In genomic region chr7:108589797-108590196, GRCm38 (mm10) we compare ENCODE assay signal across 24 mouse cellular contexts. TPM values are rescaled to one million over a fixed set of nuclear protein-coding genes. Genes with fewer than 3 reads are reported as not detected.
"Had no signal": no experiment of that assay in that cellular context is flagged by ENCODE, and none has a peak within 500 bp of the region (broad histone marks: within the 10 kb centered on the region; RNA-seq: fewer than 3 reads in every experiment).

No protein-coding gene starts in this region.

- H3K27ac ChIP-seq: neural tube, embryonic 12.5 days; neural tube, embryonic 13.5 days; neural tube, embryonic 15.5 days; stomach, embryonic 15.5 days had no signal

- H3K4me3 ChIP-seq: neural tube, embryonic 12.5 days; neural tube, embryonic 13.5 days; neural tube, embryonic 15.5 days; stomach, embryonic 15.5 days had no signal

- H3K4me1 ChIP-seq: neural tube, embryonic 12.5 days; neural tube, embryonic 13.5 days; neural tube, embryonic 15.5 days; stomach, embryonic 15.5 days had no signal

- H3K36me3 ChIP-seq: neural tube, embryonic 12.5 days; neural tube, embryonic 13.5 days; neural tube, embryonic 15.5 days; stomach, embryonic 15.5 days had no signal

- H3K4me2 ChIP-seq: neural tube, embryonic 12.5 days; neural tube, embryonic 13.5 days; neural tube, embryonic 15.5 days; stomach, embryonic 15.5 days had no signal

- H3K9me3 ChIP-seq: neural tube, embryonic 12.5 days; neural tube, embryonic 13.5 days; neural tube, embryonic 15.5 days; stomach, embryonic 15.5 days had no signal

- H3K9ac ChIP-seq: neural tube, embryonic 12.5 days; neural tube, embryonic 13.5 days; neural tube, embryonic 15.5 days; stomach, embryonic 15.5 days had no signal

- DNase-seq: retina, postnatal 1 day; right cerebral cortex, adult 18-20 months; right cerebral cortex, postnatal 14 days; right cerebral cortex, postnatal 25 days; right cerebral cortex, postnatal 4 days; spleen, adult 18-20 months; thymus, adult 18-20 months; thymus, adult 2 months; thymus, postnatal 14 days; thymus, postnatal 25 days; thymus, postnatal 36 days; thymus, postnatal 4 days had no signal

- H3K27me3 ChIP-seq: neural tube, embryonic 12.5 days; neural tube, embryonic 13.5 days; neural tube, embryonic 15.5 days; stomach, embryonic 15.5 days had no signal

RNA-seq across cellular contexts. Expression of gene Olfr506, which starts 20.8 kb away (rescaled TPM):
- total RNA-seq: neutrophil, adult 5-6 weeks had no signal
- polyA plus RNA-seq: neural tube, embryonic 12.5 days; neural tube, embryonic 14.5 days; neural tube, embryonic 15.5 days; small intestine, adult 2 months; spleen, adult 2 months; stomach, embryonic 15.5 days; stomach, embryonic 16.5 days; testis, adult 2 months; thymus, adult 2 months; thymus, postnatal 0 days; urinary bladder, adult 2 months had no signal

RNA-seq across cellular contexts. Expression of gene Olfr504, which starts 24.2 kb away (rescaled TPM):
- total RNA-seq: neutrophil, adult 5-6 weeks had no signal
- polyA plus RNA-seq: neural tube, embryonic 12.5 days; neural tube, embryonic 13.5 days; neural tube, embryonic 14.5 days; neural tube, embryonic 15.5 days; small intestine, adult 2 months; spleen, adult 2 months; stomach, embryonic 15.5 days; stomach, embryonic 16.5 days; testis, adult 2 months; thymus, adult 2 months; thymus, postnatal 0 days; urinary bladder, adult 2 months had no signal

RNA-seq across cellular contexts. Expression of gene Olfr507, which starts 31.8 kb away (rescaled TPM):
- total RNA-seq: neutrophil, adult 5-6 weeks had no signal
- polyA plus RNA-seq: neural tube, embryonic 12.5 days; neural tube, embryonic 13.5 days; neural tube, embryonic 14.5 days; neural tube, embryonic 15.5 days; small intestine, adult 2 months; spleen, adult 2 months; stomach, embryonic 15.5 days; stomach, embryonic 16.5 days; testis, adult 2 months; thymus, adult 2 months; thymus, postnatal 0 days; urinary bladder, adult 2 months had no signal

RNA-seq across cellular contexts. Expression of gene Olfr508, which starts 40.0 kb away (rescaled TPM):
- total RNA-seq: neutrophil, adult 5-6 weeks had no signal
- polyA plus RNA-seq: neural tube, embryonic 12.5 days; neural tube, embryonic 13.5 days; neural tube, embryonic 14.5 days; neural tube, embryonic 15.5 days; small intestine, adult 2 months; spleen, adult 2 months; stomach, embryonic 15.5 days; stomach, embryonic 16.5 days; testis, adult 2 months; thymus, adult 2 months; thymus, postnatal 0 days; urinary bladder, adult 2 months had no signal

RNA-seq across cellular contexts. Expression of gene Olfr503, which starts 45.5 kb away (rescaled TPM):
- total RNA-seq: neutrophil, adult 5-6 weeks had no signal
- polyA plus RNA-seq: neural tube, embryonic 12.5 days; neural tube, embryonic 13.5 days; neural tube, embryonic 14.5 days; neural tube, embryonic 15.5 days; small intestine, adult 2 months; spleen, adult 2 months; stomach, embryonic 15.5 days; stomach, embryonic 16.5 days; testis, adult 2 months; thymus, adult 2 months; thymus, postnatal 0 days; urinary bladder, adult 2 months had no signal
